Mouse (Mus musculus) testis, adult 2 months (tissue): Measurements from ENCODE around the gene Acvr2a. TPM values are rescaled to one million over a fixed set of nuclear protein-coding genes. Genes with fewer than 3 reads are reported as not detected.

Experiments
- H3K27ac ChIP-seq: fragments of 200-500 bp; 2 replicates; pipeline ENCODE4 v1.5.1; 2012; ENCODE audit warnings: low read depth, low read length; ENCODE audit not compliant: control insufficient read depth, insufficient read depth
- H3K27me3 ChIP-seq: fragments of 200-500 bp; 2 replicates; pipeline ENCODE4 v1.6.1; 2012; ENCODE audit warnings: mild to moderate bottlenecking, low read length, moderate library complexity; ENCODE audit not compliant: control insufficient read depth, insufficient read depth
- H3K36me3 ChIP-seq: fragments of 200-500 bp; 2 replicates; pipeline ENCODE4 v1.6.1; 2012; ENCODE audit warnings: mild to moderate bottlenecking, low read length; ENCODE audit not compliant: control insufficient read depth, insufficient read depth
- H3K4me1 ChIP-seq: fragments of 200-500 bp; 2 replicates; pipeline ENCODE4 v1.6.1; 2012; ENCODE audit warnings: low read length; ENCODE audit not compliant: control insufficient read depth, insufficient read depth
- H3K4me3 ChIP-seq: fragments of 200-500 bp; 2 replicates; pipeline ENCODE4 v1.5.1; 2012; ENCODE audit warnings: low read depth, mild to moderate bottlenecking, low read length, moderate library complexity, mixed read lengths; ENCODE audit not compliant: control insufficient read depth
- CTCF ChIP-seq: fragments of 200-500 bp; IDR thresholded peaks from 2 replicates; pipeline ENCODE4 v1.5.1; 2012; ENCODE audit warnings: low read depth, mild to moderate bottlenecking, inconsistent platforms, low read length, moderate library complexity; ENCODE audit not compliant: control insufficient read depth, insufficient read depth, insufficient replicate concordance
- POLR2A ChIP-seq: fragments of 200-500 bp; IDR thresholded peaks from 2 replicates; pipeline ENCODE4 v1.6.1; 2012; ENCODE audit warnings: low read depth, mild to moderate bottlenecking, inconsistent platforms, low read length, moderate library complexity; ENCODE audit not compliant: control insufficient read depth
- polyA plus RNA-seq: library from polyadenylated mRNA; depleted of rRNA; stranded (reverse); fragments of >200 nt; gene quantifications from 2 replicates; pipeline ENCODE4 v1.2.3, GENCODE M21; 2012

The Acvr2a gene
- polyA plus RNA-seq, 1 experiment = 4.2 TPM

DNA sequence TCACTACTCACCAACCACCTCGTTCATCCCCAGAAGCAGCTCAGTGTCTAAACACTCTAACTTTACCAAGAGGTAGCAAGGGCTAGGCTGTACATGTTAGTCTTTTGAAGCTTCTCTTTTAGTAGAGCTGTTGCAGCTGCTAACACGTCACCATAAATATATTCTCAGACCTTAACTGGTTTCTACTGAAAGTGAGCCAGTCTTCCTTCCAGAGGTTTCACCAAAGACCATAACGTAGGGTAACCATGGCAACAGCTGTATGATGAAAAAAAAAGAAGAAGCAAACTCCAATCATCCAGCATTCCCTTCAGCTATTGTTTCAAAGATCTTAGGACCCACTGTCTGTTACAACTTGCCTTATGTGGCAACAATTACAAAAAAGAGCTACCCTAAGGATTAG lies 25.0 kb upstream of the Acvr2a start:
- Histone ChIP-seq H3K4me1 (no peaks in the 10 kb centered on the region; the same call in 1 of the 2 replicates), H3K4me3 (no peak overlapping the region), H3K36me3 (no peaks in the 10 kb centered on the region), H3K27me3 (no peaks in the 10 kb centered on the region), H3K27ac (no peak overlapping the region)
- TF ChIP-seq CTCF = no peak
- no peak for TF ChIP-seq POLR2A

DNA sequence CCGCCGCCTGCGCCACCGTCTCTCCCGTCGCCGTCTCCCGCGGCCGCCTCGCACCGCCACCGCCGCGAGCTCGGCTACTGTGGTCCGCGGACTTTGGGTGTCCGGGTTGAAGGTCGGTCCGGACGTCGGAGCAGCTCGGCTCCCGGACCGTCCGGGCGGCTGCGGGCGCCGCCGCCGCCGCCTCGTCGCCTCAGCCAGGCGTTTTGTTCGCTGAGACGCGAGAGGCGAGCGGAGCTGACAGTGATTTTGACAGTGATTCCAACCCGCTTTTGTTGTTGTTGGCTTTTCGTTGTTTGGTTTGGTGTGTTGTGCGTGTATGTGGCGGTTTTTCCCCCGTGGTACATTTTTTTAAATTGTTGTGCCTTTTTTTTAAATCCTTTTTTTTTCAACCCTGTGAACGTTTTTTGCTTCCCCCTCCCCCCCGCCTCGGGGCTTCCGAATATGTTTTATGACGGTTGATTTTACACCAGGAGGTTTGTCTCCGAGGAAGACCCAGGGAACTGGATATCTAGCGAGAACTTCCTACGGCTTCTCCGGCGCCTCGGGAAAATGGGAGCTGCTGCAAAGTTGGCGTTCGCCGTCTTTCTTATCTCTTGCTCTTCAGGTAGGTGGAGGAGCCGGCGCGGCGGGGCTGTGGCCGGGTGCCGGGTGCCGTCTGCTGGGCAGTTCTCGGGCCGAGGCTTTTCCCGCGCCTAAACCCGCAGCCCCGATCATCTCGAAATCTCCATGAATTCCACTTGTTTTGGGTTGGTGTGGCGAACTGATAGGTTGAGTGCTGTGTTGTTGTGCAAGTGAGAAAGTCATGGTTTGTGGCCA lies 522 bp downstream of the Acvr2a start:
- Histone ChIP-seq H3K4me1 (no peaks in the 10 kb centered on the region), H3K27ac (peak overlapping the region; percentile 91), H3K36me3 (no peaks in the 10 kb centered on the region), H3K4me3 (peak overlapping the region; percentile 99), H3K27me3 (no peaks in the 10 kb centered on the region)
- peak; percentile 3; the same call in 1 of the 2 replicates for TF ChIP-seq POLR2A
- no peak for TF ChIP-seq CTCF

DNA sequence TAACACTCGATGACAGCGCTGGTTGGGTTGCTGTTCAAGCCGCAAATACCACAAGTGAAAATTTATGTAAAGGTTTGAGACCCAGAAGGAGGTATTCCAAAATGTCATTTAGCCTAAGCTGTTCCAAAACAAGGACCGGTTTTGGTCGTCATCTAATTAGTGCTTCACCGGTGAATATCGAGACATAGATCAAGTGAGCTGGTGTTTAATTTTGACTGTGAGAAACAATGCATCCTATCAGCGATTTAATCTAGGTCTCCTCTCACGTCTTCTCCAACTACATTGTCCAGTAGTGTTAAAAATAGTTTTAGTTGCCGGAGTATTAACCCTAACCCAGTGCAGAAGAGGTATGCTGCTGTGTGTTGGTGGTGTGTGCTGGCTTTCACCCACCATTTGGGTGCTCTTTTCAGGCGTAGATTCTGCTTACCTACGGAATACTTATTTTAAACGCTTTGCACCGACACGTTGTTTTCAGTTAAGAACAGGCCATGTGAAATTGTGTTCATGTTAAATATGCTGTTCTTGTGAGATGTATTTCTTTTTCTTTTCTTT lies 1.2 kb downstream of the Acvr2a start:
- TF ChIP-seq CTCF (no peak), POLR2A (no peak)
- H3K27ac ChIP-seq = peak overlapping the region; percentile 91
- no peaks in the 10 kb centered on the region for H3K27me3 ChIP-seq
- H3K36me3 ChIP-seq = no peaks in the 10 kb centered on the region
- peak overlapping the region; percentile 99 for H3K4me3 ChIP-seq
- no peaks in the 10 kb centered on the region for H3K4me1 ChIP-seq

DNA sequence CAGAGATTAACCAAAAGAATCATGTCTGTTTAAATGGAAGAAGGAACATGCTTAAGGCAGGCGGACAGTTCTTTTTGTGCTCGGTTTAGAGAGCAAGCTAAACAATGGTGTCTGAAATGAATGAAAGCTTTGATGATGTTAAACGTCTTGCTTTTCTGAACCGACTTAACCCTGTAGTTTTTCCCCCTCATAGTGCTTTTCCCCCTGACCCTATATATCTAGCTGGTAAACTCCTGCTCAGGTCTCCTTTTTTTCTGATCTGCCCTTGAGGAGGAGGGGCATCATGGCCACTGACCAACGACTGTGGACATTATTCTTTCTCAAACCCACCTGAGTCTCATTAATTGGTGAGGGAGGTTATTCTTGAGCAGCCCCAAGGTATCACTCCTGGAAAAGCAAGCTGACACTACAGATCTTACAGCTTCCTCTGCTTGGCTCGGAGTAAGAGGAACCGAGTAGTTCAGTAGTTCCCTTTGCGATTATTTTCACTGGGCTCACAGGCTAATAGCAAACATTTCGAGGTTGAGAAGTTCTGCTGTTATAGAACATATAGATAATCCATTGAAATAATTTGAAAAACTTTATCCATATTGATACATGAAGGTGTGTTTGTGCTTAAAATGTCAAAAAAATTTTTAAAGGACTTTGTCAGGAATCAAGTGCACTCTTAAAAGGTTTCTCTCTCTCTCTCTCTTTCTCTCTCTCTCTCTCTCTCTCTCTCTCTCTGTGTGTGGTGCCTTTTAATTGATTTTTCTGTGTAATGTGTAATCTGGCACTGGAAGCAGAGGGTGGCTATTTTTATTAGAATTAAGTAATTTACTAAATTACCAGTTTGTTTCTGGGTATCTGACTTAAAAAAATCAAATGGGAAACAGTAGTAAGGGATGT lies 2.5 kb downstream of the Acvr2a start:
- Histone ChIP-seq H3K4me1 (0 out of 2 replicates have a peak, but pooled peaks cover 2% of the 10 kb centered on the region), H3K27ac (no peak overlapping the region), H3K4me3 (peak overlapping the region; percentile 71), H3K36me3 (no peaks in the 10 kb centered on the region), H3K27me3 (no peaks in the 10 kb centered on the region)
- no peak for TF ChIP-seq CTCF
- no peak for TF ChIP-seq POLR2A

DNA sequence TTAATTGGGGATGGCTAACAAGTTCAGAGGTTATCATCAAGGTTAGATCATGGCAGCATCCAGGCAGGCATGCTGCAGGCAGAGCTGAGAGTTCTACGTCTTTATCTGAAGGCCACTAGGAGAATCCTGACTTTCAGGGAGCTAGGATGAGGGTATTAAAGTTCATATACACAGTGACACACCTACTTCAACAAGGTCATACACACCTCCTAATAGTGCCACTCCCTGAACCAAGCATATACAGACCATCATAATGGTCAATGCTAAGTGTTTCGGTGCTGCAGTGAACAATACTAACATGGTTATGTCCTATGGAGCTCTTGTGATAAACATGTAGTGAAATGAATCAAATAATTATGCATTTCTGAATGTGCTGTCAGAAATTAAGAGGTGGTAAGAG lies 12.0 kb downstream of the Acvr2a start:
- Histone ChIP-seq H3K36me3 (no peaks in the 10 kb centered on the region), H3K27ac (no peak overlapping the region), H3K4me3 (no peak overlapping the region), H3K27me3 (no peaks in the 10 kb centered on the region), H3K4me1 (no peaks in the 10 kb centered on the region)
- TF ChIP-seq CTCF = no peak
- TF ChIP-seq POLR2A = no peak

DNA sequence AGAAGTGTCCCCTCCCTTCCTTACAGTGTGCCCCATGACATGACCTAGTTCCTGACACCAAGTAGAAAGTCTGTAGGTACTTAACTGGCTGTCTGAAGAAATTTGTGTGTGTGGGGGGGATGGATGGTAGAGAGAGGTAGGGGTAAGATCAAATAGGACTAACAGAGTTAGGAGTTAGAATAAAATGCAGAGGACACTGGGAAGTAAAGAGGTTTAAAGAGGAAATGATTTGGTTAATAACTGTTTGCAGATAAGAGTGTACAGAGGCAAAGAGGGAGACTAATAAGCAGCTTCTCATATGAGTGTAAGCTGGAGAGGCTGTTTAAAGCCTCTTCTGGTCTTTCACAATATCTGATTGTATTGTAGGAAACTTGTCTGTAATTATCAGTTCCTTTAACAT lies 12.5 kb downstream of the Acvr2a start:
- no peaks in the 10 kb centered on the region for H3K36me3 ChIP-seq
- TF ChIP-seq POLR2A (no peak), CTCF (no peak)
- no peak overlapping the region for H3K27ac ChIP-seq
- H3K27me3 ChIP-seq = no peaks in the 10 kb centered on the region
- H3K4me3 ChIP-seq = no peak overlapping the region
- H3K4me1 ChIP-seq = no peaks in the 10 kb centered on the region

DNA sequence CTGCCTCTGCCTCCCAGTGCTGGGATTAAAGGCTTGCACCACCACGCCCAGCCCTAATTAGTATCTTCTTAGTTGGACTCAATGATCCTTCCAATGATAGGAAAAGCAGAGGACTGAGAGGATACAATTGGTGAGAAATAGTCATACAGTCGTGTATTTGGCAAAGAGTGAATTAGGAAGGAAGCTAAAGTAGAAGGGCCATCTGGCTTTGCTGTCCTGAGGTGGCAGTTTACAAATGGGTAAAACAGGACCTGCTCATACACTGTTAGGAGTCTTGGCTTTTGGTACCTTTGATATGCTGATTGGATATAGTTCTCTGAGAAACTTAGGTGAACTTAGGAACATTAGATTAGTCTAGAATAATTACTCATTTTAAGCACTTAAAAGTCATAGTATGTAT lies 16.6 kb downstream of the Acvr2a start:
- Histone ChIP-seq H3K27ac (no peak overlapping the region), H3K27me3 (no peaks in the 10 kb centered on the region), H3K36me3 (no peaks in the 10 kb centered on the region), H3K4me1 (no peaks in the 10 kb centered on the region), H3K4me3 (no peak overlapping the region)
- TF ChIP-seq POLR2A = no peak
- no peak for TF ChIP-seq CTCF
